Mouse (Mus musculus) kidney, adult 2 months (tissue): ENCODE data around the gene Mettl7a1. TPM values are rescaled to one million over a fixed set of nuclear protein-coding genes. Genes with fewer than 3 reads are reported as not detected.

Experiments
- DNase-seq: peaks from one replicate; pipeline ENCODE4 v3.0.0; 2021
- H3K27ac ChIP-seq: fragments of 200-500 bp; 2 replicates; pipeline ENCODE4 v1.5.1; 2012; ENCODE audit warnings: low read depth, low read length, control low read depth, inconsistent platforms; ENCODE audit not compliant: insufficient read depth
- H3K27me3 ChIP-seq: fragments of 200-500 bp; replicated peaks from 2 replicates; pipeline ENCODE4 v1.6.1; 2012; ENCODE audit warnings: mild to moderate bottlenecking, moderate library complexity, low read length, inconsistent platforms; ENCODE audit not compliant: control insufficient read depth, insufficient read depth
- H3K36me3 ChIP-seq: fragments of 200-500 bp; 2 replicates; pipeline ENCODE4 v1.6.1; 2012; ENCODE audit warnings: mild to moderate bottlenecking, moderate library complexity, low read length, inconsistent platforms; ENCODE audit not compliant: control insufficient read depth, insufficient read depth
- H3K4me1 ChIP-seq: fragments of 200-500 bp; 2 replicates; pipeline ENCODE4 v1.6.1; 2011; ENCODE audit warnings: low read length; ENCODE audit not compliant: control insufficient read depth, insufficient read depth
- H3K4me3 ChIP-seq: fragments of 200-500 bp; 2 replicates; pipeline ENCODE4 v1.5.1; 2011; ENCODE audit warnings: mild to moderate bottlenecking, low read depth, low read length, control low read depth; ENCODE audit not compliant: insufficient read depth
- CTCF ChIP-seq: fragments of 200-500 bp; conservative IDR thresholded peaks from 2 replicates; pipeline ENCODE4 v1.5.1; 2011; ENCODE audit warnings: low read depth, mild to moderate bottlenecking, control low read depth, low read length, moderate library complexity, mixed read lengths; ENCODE audit not compliant: insufficient read depth, insufficient read length
- POLR2A ChIP-seq: fragments of 200-500 bp; IDR thresholded peaks from one replicate; pipeline ENCODE4 v1.6.1; 2011; ENCODE audit warnings: low read depth, low read length, control low read depth
- WGBS: fragments of 180-500 bp; shearing (Covaris S2); methylation state at CpG from one replicate; pipeline ENCODE4 v1.1.7; 2018; 5-methylcytosine and 5-hydroxymethylcytosine counted together
- polyA plus RNA-seq: library from polyadenylated mRNA; depleted of rRNA; stranded (reverse); fragments of >200 nt; gene quantifications from 2 replicates; pipeline ENCODE4 v1.2.3, GENCODE M21; 2012

The Mettl7a1 gene
- polyA plus RNA-seq, 1 experiment, result 430 TPM

- no peak for DNase-seq
- whole genome bisulfite sequencing, result 97% methylated on average over 4 of the region's 4 CpGs
- H3K27me3 ChIP-seq, result no peaks in the 10 kb centered on the region
- H3K27ac ChIP-seq, result no peak overlapping the region
- peaks cover 7% of the 10 kb centered on the region; the same call in 1 of the 2 replicates for H3K4me1 ChIP-seq
- TF ChIP-seq POLR2A (no peak), CTCF (no peak)
- H3K4me3 ChIP-seq, result no peak overlapping the region
- H3K36me3 ChIP-seq, result no peaks in the 10 kb centered on the region
Observed at GRCm38 (mm10) chr15:100276403-100276802, 27.5 kb upstream of the Mettl7a1 start.

- H3K27ac ChIP-seq, result no peak overlapping the region
- TF ChIP-seq POLR2A (no peak), CTCF (no peak)
- 79% methylated on average over 3 of the region's 3 CpGs for WGBS
Observed at GRCm38 (mm10) chr15:100277586-100277985, 26.4 kb upstream of the Mettl7a1 start.

DNA sequence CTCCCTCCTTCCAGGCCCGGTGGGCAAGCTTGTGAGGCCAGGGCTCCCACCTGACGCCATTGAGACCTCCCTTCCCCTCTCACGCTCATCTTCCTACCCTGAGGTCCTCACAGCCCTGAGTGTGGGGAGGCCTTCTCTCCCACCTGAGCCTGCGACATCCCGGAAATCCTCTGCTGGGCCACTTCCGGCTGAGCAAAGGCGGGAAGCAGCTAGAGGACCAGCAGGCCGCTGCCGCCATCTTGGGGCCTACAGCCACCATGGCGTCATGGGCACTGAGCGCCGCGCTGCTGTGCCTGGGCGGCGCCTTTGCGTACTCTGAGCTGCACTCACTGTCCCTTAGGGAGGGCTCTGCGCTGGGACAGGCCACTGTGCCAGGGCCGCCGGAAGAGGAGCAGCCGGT is 23.3 kb upstream of the Mettl7a1 start, which contains the start of gene Tmprss12:
Gene Tmprss12, plus strand, starts transcription at position 212 of the 400 bp plus-strand sequence.
- Histone ChIP-seq H3K4me3 (no peak within 1 kb of the TSS), H3K27ac (no peak within 1 kb of the TSS), H3K4me1 (no peaks in the 10 kb centered on the region), H3K36me3 (no peaks in the 10 kb centered on the region), H3K27me3 (no peaks in the 10 kb centered on the region)
- TF ChIP-seq CTCF (no peak), POLR2A (no peak)
- WGBS, result 97% methylated on average over 20 of the region's 20 CpGs
- DNase-seq, result no peak

More at GRCm38 (mm10) chr15:100277586-100277985, 26.4 kb upstream of the Mettl7a1 start:
- H3K36me3 ChIP-seq, result no peaks in the 10 kb centered on the region
- no peak overlapping the region for H3K4me3 ChIP-seq
- no peaks in the 10 kb centered on the region for H3K27me3 ChIP-seq
- H3K4me1 ChIP-seq, result peaks cover 7% of the 10 kb centered on the region; the same call in 1 of the 2 replicates
- no peak for DNase-seq

DNA sequence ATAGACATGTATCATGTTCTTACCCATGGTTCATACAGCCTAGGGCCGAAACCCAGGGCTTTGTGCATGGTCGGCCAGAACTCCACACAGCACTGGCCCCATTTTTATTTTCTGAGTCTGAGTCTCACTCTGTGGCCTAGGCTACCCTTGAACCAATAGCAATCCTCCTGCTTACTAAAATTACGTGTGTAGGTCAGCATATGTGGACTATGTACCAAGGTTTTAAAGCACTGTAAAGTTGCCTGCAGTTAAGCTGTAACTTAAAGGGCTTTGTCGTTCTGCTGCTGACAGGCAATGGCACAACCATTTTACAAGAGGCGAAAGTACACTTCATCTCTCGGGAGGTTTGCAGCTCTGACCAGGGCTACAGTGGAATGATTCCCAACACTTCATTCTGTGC is 15.0 kb upstream of the Mettl7a1 start:
- DNase-seq, result no peak
- no peak overlapping the region for H3K27ac ChIP-seq
- H3K4me1 ChIP-seq, result no peaks in the 10 kb centered on the region
- WGBS, result 81% methylated on average over 6 of the region's 6 CpGs
- no peaks in the 10 kb centered on the region for H3K36me3 ChIP-seq
- no peaks in the 10 kb centered on the region for H3K27me3 ChIP-seq
- no peak for TF ChIP-seq POLR2A
- TF ChIP-seq CTCF, result no peak
- H3K4me3 ChIP-seq, result no peak overlapping the region

GRCm38 (mm10) chr15:100290858-100291257 is 13.1 kb upstream of the Mettl7a1 start:
- Histone ChIP-seq H3K4me1 (no peaks in the 10 kb centered on the region), H3K27me3 (no peaks in the 10 kb centered on the region), H3K4me3 (no peak overlapping the region), H3K27ac (no peak overlapping the region), H3K36me3 (no peaks in the 10 kb centered on the region)
- DNase-seq, result no peak
- TF ChIP-seq POLR2A (no peak), CTCF (no peak)
- 87% methylated on average over 5 of the region's 5 CpGs for WGBS

- Histone ChIP-seq H3K4me1 (no peaks in the 10 kb centered on the region), H3K4me3 (no peak overlapping the region), H3K27ac (no peak overlapping the region), H3K36me3 (no peaks in the 10 kb centered on the region), H3K27me3 (no peaks in the 10 kb centered on the region)
- TF ChIP-seq CTCF (no peak), POLR2A (no peak)
- DNase-seq, result no peak
- WGBS, result 48% methylated on average over 7 of the region's 7 CpGs
Observed at GRCm38 (mm10) chr15:100292326-100292725, 11.6 kb upstream of the Mettl7a1 start.

GRCm38 (mm10) chr15:100297856-100298255 is 6.1 kb upstream of the Mettl7a1 start:
- no peaks in the 10 kb centered on the region for H3K4me1 ChIP-seq
- no peak for TF ChIP-seq POLR2A
- no peak for TF ChIP-seq CTCF
- no peak for DNase-seq
- WGBS, result 91% methylated on average over 5 of the region's 5 CpGs
- H3K27me3 ChIP-seq, result no peaks in the 10 kb centered on the region
- no peak overlapping the region for H3K4me3 ChIP-seq
- no peak overlapping the region for H3K27ac ChIP-seq
- no peaks in the 10 kb centered on the region for H3K36me3 ChIP-seq
